Mouse (Mus musculus): ENCODE data around the gene Tmem230. TPM values are rescaled to one million over a fixed set of nuclear protein-coding genes. Genes with fewer than 3 reads are reported as not detected.

Gene Tmem230
- total and polyA plus RNA-seq, 3 experiments, result 27.7 to 38.2 (median 34.7) TPM

DNA sequence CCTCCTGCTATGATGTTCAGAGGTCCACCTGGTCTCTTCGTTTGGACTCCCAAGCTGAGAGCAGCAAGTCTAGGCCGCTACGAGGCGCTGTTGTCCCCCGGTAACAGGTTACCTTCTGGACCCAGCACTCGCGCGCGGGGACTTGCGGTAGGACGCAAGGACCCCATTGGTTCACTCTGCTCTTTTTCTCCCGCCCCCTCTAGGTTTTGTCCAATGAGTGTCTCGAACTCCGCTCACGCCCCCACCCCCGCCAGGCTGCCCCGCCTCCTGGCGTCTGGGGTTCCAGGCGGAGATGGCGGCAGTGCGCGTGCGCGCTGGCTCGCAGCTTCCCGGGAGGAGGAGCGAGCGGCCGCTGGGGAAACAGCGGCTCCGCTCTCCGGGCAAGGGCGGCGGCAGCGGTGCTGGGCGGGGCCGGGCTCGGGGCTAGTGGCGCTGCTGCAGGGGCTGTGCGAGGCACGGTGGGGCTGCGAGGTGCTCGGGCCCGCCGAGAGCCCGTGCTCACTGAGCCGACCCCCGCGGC, 15.3 kb upstream of the Tmem230 start, which contains the start of gene Cds2 (continued):
- TF ChIP-seq CTCF (conservative IDR thresholded peaks at IDR 0.05 in 1 of 2, IDR thresholded peaks at IDR 0.05 in 1 of 2; ENCODE audit: low read depth in 2 of 2, low read length in 2 of 2) (peak; percentile 49 to 95; a peak in 3 of 4 replicates), RAD21 (IDR thresholded peaks at IDR 0.05; ENCODE audit: low read depth, low read length) (peak; percentile 83), USF1 (IDR thresholded peaks at IDR 0.05; ENCODE audit: low read depth, low read length) (no peak), MAX (IDR thresholded peaks at IDR 0.05; ENCODE audit: low read length) (0 out of 2 replicates have a peak, but pooled peaks have one; percentile 37), RCOR1 (conservative IDR thresholded peaks at IDR 0.05; ENCODE audit: low read depth, low read length) (no peak), NELFE (IDR thresholded peaks at IDR 0.05; ENCODE audit: low read depth, low read length) (peak; percentile 50), ZMIZ1 (IDR thresholded peaks at IDR 0.05; ENCODE audit: low read depth, low read length) (no peak; the same call in 1 of the 2 replicates), SIN3A (IDR thresholded peaks at IDR 0.05; ENCODE audit: low read length) (peak; percentile 36), BHLHE40 (IDR thresholded peaks at IDR 0.05; ENCODE audit: low read depth, low read length) (no peak), MAZ (IDR thresholded peaks at IDR 0.05; ENCODE audit: low read depth, low read length) (peak; percentile 96), MAFK (IDR thresholded peaks at IDR 0.05; ENCODE audit: insufficient replicate concordance, low read length) (no peak), SMC3 (IDR thresholded peaks at IDR 0.05; ENCODE audit: low read depth, low read length) (peak; percentile 71), TBP (conservative IDR thresholded peaks at IDR 0.05; ENCODE audit: low read depth, low read length) (0 out of 2 replicates have a peak, but pooled peaks have one; percentile 45), POLR2AphosphoS2 (IDR thresholded peaks at IDR 0.05; ENCODE audit: low read depth, low read length) (no peak), GABPA (IDR thresholded peaks at IDR 0.05; ENCODE audit: insufficient replicate concordance, low read depth, low read length) (no peak), E2F4 (IDR thresholded peaks at IDR 0.05; ENCODE audit: insufficient replicate concordance, low read depth, low read length) (peak; percentile 93), HCFC1 (IDR thresholded peaks at IDR 0.05; ENCODE audit: low read depth, low read length) (peak; percentile 23), CHD2 (IDR thresholded peaks at IDR 0.05; ENCODE audit: low read length) (peak; percentile 85), UBTF (IDR thresholded peaks at IDR 0.05; ENCODE audit: low read depth, low read length) (0 out of 2 replicates have a peak, but pooled peaks have one; percentile 34), PAX5 (IDR thresholded peaks at IDR 0.05; ENCODE audit: low read length) (no peak), JUN (IDR thresholded peaks at IDR 0.05; ENCODE audit: insufficient read depth, low read depth, low read length) (no peak)

DNA sequence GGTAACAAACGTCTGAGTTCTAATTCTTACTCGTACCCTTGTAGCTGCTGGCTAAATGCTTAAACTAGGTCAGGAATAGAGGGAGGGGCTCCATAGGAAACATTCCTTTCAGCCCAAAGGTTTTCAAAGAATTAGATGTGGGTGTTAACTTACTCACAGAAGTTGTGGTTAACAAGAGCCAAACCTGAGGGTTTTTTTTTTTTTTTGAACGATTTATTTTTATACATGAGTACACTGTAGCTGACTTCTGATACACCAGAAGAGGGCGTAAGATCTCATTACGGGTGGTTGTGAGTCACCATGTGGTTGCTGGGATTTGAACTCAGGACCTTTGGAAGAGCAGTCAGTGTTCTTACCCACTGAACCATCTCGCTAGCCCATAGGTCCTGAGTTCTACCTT, 14.6 kb upstream of the Tmem230 start:
- Histone ChIP-seq H3K36me3 (replicated peaks in 1 of 2; ENCODE audit: control insufficient read depth in 1 of 2, insufficient read depth in 1 of 2, low read length in 1 of 2) (peaks cover 0 to 2% of the 10 kb centered on the region in 2 experiments), H3K79me2 (replicated peaks; ENCODE audit: control insufficient read depth, extremely low read depth, insufficient read depth, poor library complexity, severe bottlenecking) (peaks cover 25% of the 10 kb centered on the region), H3K27me3 (replicated peaks) (no peaks in the 10 kb centered on the region), H3K27ac (ENCODE audit: insufficient read depth, low read depth) (no peak overlapping the region), H3K9me3 (replicated peaks; ENCODE audit: low read length) (no peaks in the 10 kb centered on the region), H3K4me1 (ENCODE audit: control insufficient read depth in 1 of 2, insufficient read depth in 2 of 2) (peaks cover 3 to 22% of the 10 kb centered on the region in 2 experiments; a peak in 3 of 4 replicates), H3K4me3 (replicated peaks in 1 of 3; ENCODE audit: low read depth in 2 of 3, low read length in 2 of 3, poor library complexity in 1 of 3) (no peak overlapping the region), H3K4me2 (ENCODE audit: insufficient read depth, low read depth, poor library complexity, severe bottlenecking) (no peak overlapping the region; the same call in 1 of the 2 replicates), H3K9ac (ENCODE audit: insufficient read depth, low read depth) (no peak overlapping the region)
- dilution Hi-C loops (cut with MboI; ENCODE audit: extremely low pct_ligation_motif_present, extremely low pct_unique_long_range_greater_than_20kb, low sequenced_read_pairs) (no loop called here), in situ Hi-C loops (cut with MboI; ENCODE audit: low pct_ligation_motif_present, low pct_unique_long_range_greater_than_20kb, low sequenced_read_pairs) (loop anchor here (5.0 kb wide), 1 partner anchor 40 kb away; no protein-coding TSS in a partner anchor)
- no peak for DNase-seq (ENCODE audit: extremely low read depth)
- TF ChIP-seq JUN (IDR thresholded peaks at IDR 0.05; ENCODE audit: insufficient read depth, low read depth, low read length), result no peak
- no peak for TF ChIP-seq TBP (conservative IDR thresholded peaks at IDR 0.05; ENCODE audit: low read depth, low read length)
- TF ChIP-seq CHD1 (IDR thresholded peaks at IDR 0.05; ENCODE audit: low read depth, low read length), result no peak
- TF ChIP-seq POLR2A (IDR thresholded peaks at IDR 0.05; ENCODE audit: low read depth, low read length), result no peak
- TF ChIP-seq ZC3H11A (IDR thresholded peaks at IDR 0.05; ENCODE audit: low read depth, low read length), result no peak
- no peak for TF ChIP-seq GABPA (IDR thresholded peaks at IDR 0.05; ENCODE audit: insufficient replicate concordance, low read depth, low read length)
- TF ChIP-seq MXI1 (IDR thresholded peaks at IDR 0.05; ENCODE audit: low read depth, low read length), result no peak
- no peak for TF ChIP-seq MEF2A (IDR thresholded peaks at IDR 0.05; ENCODE audit: borderline replicate concordance, low read depth, low read length)
- no peak for TF ChIP-seq EP300 (IDR thresholded peaks at IDR 0.05; ENCODE audit: low read length)
- TF ChIP-seq MYC (IDR thresholded peaks at IDR 0.05; ENCODE audit: low read depth, low read length), result no peak
- TF ChIP-seq SMC3 (IDR thresholded peaks at IDR 0.05; ENCODE audit: low read depth, low read length), result no peak
- no peak for TF ChIP-seq JUND (conservative IDR thresholded peaks at IDR 0.05; ENCODE audit: low read depth, low read length)
- TF ChIP-seq E2F4 (IDR thresholded peaks at IDR 0.05; ENCODE audit: insufficient replicate concordance, low read depth, low read length), result no peak
- TF ChIP-seq CHD2 (IDR thresholded peaks at IDR 0.05; ENCODE audit: low read length), result no peak
- TF ChIP-seq IRF4 (IDR thresholded peaks at IDR 0.05; ENCODE audit: low read depth, low read length), result no peak
- no peak for TF ChIP-seq MAX (IDR thresholded peaks at IDR 0.05; ENCODE audit: low read length)
- no peak for TF ChIP-seq USF1 (IDR thresholded peaks at IDR 0.05; ENCODE audit: low read depth, low read length)
- no peak for TF ChIP-seq SIN3A (IDR thresholded peaks at IDR 0.05; ENCODE audit: low read length)
- no peak for TF ChIP-seq MAFK (IDR thresholded peaks at IDR 0.05; ENCODE audit: insufficient replicate concordance, low read length)

Data from CH12.LX (cell line).